ENCODE assay signal across 8 mouse cellular contexts in the genomic region with DNA sequence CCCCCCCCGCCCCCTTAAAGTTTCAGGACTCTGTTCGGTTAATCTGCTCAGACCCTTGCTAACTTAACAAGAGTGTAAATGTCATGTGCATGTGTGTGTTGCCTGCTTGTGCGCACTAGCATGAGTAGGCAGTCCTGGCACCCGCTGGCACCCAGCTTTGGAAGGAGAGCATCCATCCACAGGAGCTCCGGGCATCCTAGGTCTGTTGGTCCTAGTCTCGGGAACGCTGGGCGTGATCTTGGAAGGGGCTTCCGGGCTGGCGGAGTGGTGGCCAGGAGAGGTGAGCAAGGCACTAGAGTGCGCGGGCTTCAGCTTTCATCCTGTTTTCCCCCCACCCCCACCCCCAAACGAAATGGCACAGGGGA. TPM values are rescaled to one million over a fixed set of nuclear protein-coding genes. Genes with fewer than 3 reads are reported as not detected.
DNase-seq lines count a peak whose midpoint lies in the region; ATAC-seq lines count a peak whose summit lies in the region.

A gene (plus strand): TSS at position 144 of the 365 bp plus-strand sequence.

- no peaks in the 10 kb centered on the region for H3K27me3 ChIP-seq in forebrain, embryonic 14.5 days (replicated peaks; ENCODE audit: control insufficient read depth, insufficient read depth, low read length)
- no peaks in the 10 kb centered on the region for H3K27me3 ChIP-seq in intestine, embryonic 16.5 days (replicated peaks; ENCODE audit: control insufficient read depth, insufficient read depth, low read length)
- no peaks in the 10 kb centered on the region for H3K27me3 ChIP-seq in limb, embryonic 10.5 days (ENCODE audit: low read depth, poor library complexity, severe bottlenecking)
- no peaks in the 10 kb centered on the region for H3K27me3 ChIP-seq in midbrain, embryonic 10.5 days (ENCODE audit: low read depth, poor library complexity, severe bottlenecking)

- WGBS in forebrain, embryonic 14.5 days: 0% methylated on average over 13 of the region's 13 CpGs
- under 1% methylated on average over 13 of the region's 13 CpGs for WGBS in intestine, embryonic 16.5 days
- WGBS in limb, embryonic 10.5 days: 0% methylated on average over 13 of the region's 13 CpGs
- WGBS in midbrain, embryonic 10.5 days: under 1% methylated on average over 13 of the region's 13 CpGs

- DNase-seq in left cerebral cortex, adult 18-20 months (ENCODE audit: low spot score in 2 of 2): peak; percentile 26 to 28
- no peak for DNase-seq in left cerebral cortex, adult 11 months (ENCODE audit: low spot score)
- DNase-seq in forebrain, embryonic 14.5 days (ENCODE audit: low spot score): peak; percentile 58
- no peak for DNase-seq in limb, embryonic 10.5 days (ENCODE audit: low spot score)
- DNase-seq in midbrain, embryonic 10.5 days (ENCODE audit: low spot score): peak; percentile 77
- peak; percentile 6 to 29 for DNase-seq in spleen, postnatal 36 days (ENCODE audit: low spot score in 2 of 2)

- no peaks in the 10 kb centered on the region for H3K9me3 ChIP-seq in forebrain, embryonic 14.5 days (replicated peaks; ENCODE audit: control insufficient read depth, low read length)
- H3K9me3 ChIP-seq in intestine, embryonic 16.5 days (ENCODE audit: control insufficient read depth, low read length): no peaks in the 10 kb centered on the region
- 0 out of 2 replicates have a peak, but pooled peaks cover 2% of the 10 kb centered on the region for H3K9me3 ChIP-seq in limb, embryonic 10.5 days (replicated peaks)
- no peaks in the 10 kb centered on the region for H3K9me3 ChIP-seq in midbrain, embryonic 10.5 days (replicated peaks)

- peak; percentile 46 for ATAC-seq in cerebellum, adult (ENCODE audit: insufficient number of reproducible peaks, low FRiP score, low TSS enrichment)
- ATAC-seq in forebrain, embryonic 14.5 days: peak; percentile 49
- peak; percentile 64 for ATAC-seq in intestine, embryonic 16.5 days

- H3K4me2 ChIP-seq in forebrain, embryonic 14.5 days (ENCODE audit: low read length): peak within 1 kb of the TSS; percentile 95
- H3K4me2 ChIP-seq in intestine, embryonic 16.5 days (ENCODE audit: low read depth, low read length): peak within 1 kb of the TSS; percentile 98

- H3K4me3 ChIP-seq in forebrain, embryonic 14.5 days (ENCODE audit: low read depth, low read length): peak within 1 kb of the TSS; percentile 59
- H3K4me3 ChIP-seq in intestine, embryonic 16.5 days (ENCODE audit: low read length): peak within 1 kb of the TSS; percentile 53
- H3K4me3 ChIP-seq in limb, embryonic 10.5 days: peak within 1 kb of the TSS; percentile 70
- peak within 1 kb of the TSS; percentile 72 for H3K4me3 ChIP-seq in midbrain, embryonic 10.5 days

- H3K4me1 ChIP-seq in forebrain, embryonic 14.5 days (ENCODE audit: control insufficient read depth, insufficient read depth, low read length): peaks cover 21% of the 10 kb centered on the region
- H3K4me1 ChIP-seq in intestine, embryonic 16.5 days (ENCODE audit: control insufficient read depth, insufficient read depth, low read length): peaks cover 3% of the 10 kb centered on the region
- peaks cover 24% of the 10 kb centered on the region for H3K4me1 ChIP-seq in limb, embryonic 10.5 days
- H3K4me1 ChIP-seq in midbrain, embryonic 10.5 days: peaks cover 32% of the 10 kb centered on the region

- H3K27ac ChIP-seq in forebrain, embryonic 14.5 days (ENCODE audit: low read depth, low read length): peak within 1 kb of the TSS; percentile 89
- peak within 1 kb of the TSS; percentile 83 for H3K27ac ChIP-seq in intestine, embryonic 16.5 days (ENCODE audit: low read length)
- peak within 1 kb of the TSS; percentile 95 for H3K27ac ChIP-seq in limb, embryonic 10.5 days
- peak within 1 kb of the TSS; percentile 96 for H3K27ac ChIP-seq in midbrain, embryonic 10.5 days (replicated peaks)

- peak within 1 kb of the TSS; percentile 70 for H3K9ac ChIP-seq in forebrain, embryonic 14.5 days (ENCODE audit: low read length)
- peak within 1 kb of the TSS; percentile 74 for H3K9ac ChIP-seq in intestine, embryonic 16.5 days (ENCODE audit: low read depth, low read length)

- no peaks in the 10 kb centered on the region for H3K36me3 ChIP-seq in forebrain, embryonic 14.5 days (ENCODE audit: control insufficient read depth, insufficient read depth, low read length)
- H3K36me3 ChIP-seq in intestine, embryonic 16.5 days (ENCODE audit: control insufficient read depth, insufficient read depth, low read length): no peaks in the 10 kb centered on the region
- no peaks in the 10 kb centered on the region for H3K36me3 ChIP-seq in limb, embryonic 10.5 days
- H3K36me3 ChIP-seq in midbrain, embryonic 10.5 days: no peaks in the 10 kb centered on the region

RNA-seq across cellular contexts. Expression of the gene that starts here (rescaled TPM):
- total RNA-seq in left cerebral cortex, adult 18-20 months (2021): 10 to 100 TPM; 56.5 to 62.9 TPM
- polyA plus RNA-seq in forebrain, embryonic 14.5 days (2014; fragmentation: Nextera tagmentation; extraction: Ambion mirVana): 16.1 and 25.5 TPM in 2 replicates
- 17.8 and 19.2 TPM in 2 replicates for polyA plus RNA-seq in intestine, embryonic 16.5 days (2015; fragmentation: Nextera tagmentation; extraction: Ambion mirVana)
- polyA plus RNA-seq in limb, embryonic 10.5 days (2016; fragmentation: Nextera tagmentation; extraction: Ambion mirVana): 37.4 and 38.2 TPM in 2 replicates
- 43.4 and 43.7 TPM in 2 replicates for polyA plus RNA-seq in midbrain, embryonic 10.5 days (2016; fragmentation: Nextera tagmentation; extraction: Ambion mirVana)

Comparison
In these comparisons a context has a peak if more than half of its experiments do, and no peak if none do; other contexts are left out.
1. DNase-seq: peak in left cerebral cortex, adult 18-20 months (2 of 2), forebrain, embryonic 14.5 days (single experiment), midbrain, embryonic 10.5 days (single experiment) and spleen, postnatal 36 days (2 of 2); none in left cerebral cortex, adult 11 months (single experiment) and limb, embryonic 10.5 days (single experiment).
2. Peak in every context shown above with its lines, with median percentiles within 50 percentile points of each other: ATAC-seq, H3K27ac ChIP-seq and H3K4me3 ChIP-seq.